ENCODE assay signal across 24 mouse cellular contexts in the genomic region with DNA sequence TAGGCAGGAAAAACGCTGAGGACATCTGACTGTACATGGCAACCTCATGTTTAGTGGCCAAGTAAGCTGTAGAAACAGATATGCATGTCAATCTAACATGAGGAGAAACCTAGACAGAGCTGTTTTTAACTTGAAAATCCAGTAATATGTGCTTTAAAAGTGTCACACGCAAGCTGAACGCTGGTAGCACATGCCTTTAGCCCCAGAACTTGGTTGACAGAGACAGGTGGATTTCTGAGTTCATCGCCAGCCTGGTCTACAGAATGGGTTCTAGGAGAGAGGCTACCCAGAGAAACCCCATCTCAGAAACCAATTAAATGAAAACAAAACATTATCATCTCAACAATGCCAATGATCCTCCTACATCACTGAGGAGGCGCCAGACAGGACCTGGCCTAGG. TPM values are rescaled to one million over a fixed set of nuclear protein-coding genes. Genes with fewer than 3 reads are reported as not detected.
A peak's percentile ranks its signal among the peaks of the same experiment; 100 is the strongest.
DNase-seq lines count a peak whose midpoint lies in the region; ATAC-seq and TF ChIP-seq lines count a peak whose summit lies in the region.
"Had no signal": no experiment of that assay in that cellular context is flagged by ENCODE, and none has a peak within 500 bp of the region (broad histone marks: within the 10 kb centered on the region; RNA-seq: fewer than 3 reads in every experiment).

No protein-coding gene starts in this region.

- ATAC-seq in forebrain, embryonic 15.5 days (replicated peaks): no peak
- no peak for ATAC-seq in heart, embryonic 13.5 days (ENCODE audit: extremely low read depth, insufficient number of reproducible peaks, low FRiP score, low TSS enrichment)
- ATAC-seq in heart, embryonic 11.5 days (replicated peaks; ENCODE audit: insufficient number of reproducible peaks, low FRiP score, low TSS enrichment): no peak
- no peak for ATAC-seq in liver, embryonic 13.5 days (ENCODE audit: low read depth)
- ATAC-seq: CD4-positive, CD25-positive, alpha-beta regulatory T cell, adult 4 months; forebrain, embryonic 14.5 days; intestine, embryonic 15.5 days had no signal

- H3K27me3 ChIP-seq in forebrain, embryonic 15.5 days: no peaks in the 10 kb centered on the region
- no peaks in the 10 kb centered on the region for H3K27me3 ChIP-seq in forebrain, embryonic 10.5 days (ENCODE audit: poor library complexity, severe bottlenecking)
- H3K27me3 ChIP-seq in heart, embryonic 13.5 days (replicated peaks): no peaks in the 10 kb centered on the region
- H3K27me3 ChIP-seq in heart, embryonic 11.5 days (ENCODE audit: control insufficient read depth, insufficient read depth, low read length): no peaks in the 10 kb centered on the region
- no peaks in the 10 kb centered on the region for H3K27me3 ChIP-seq in liver, embryonic 13.5 days
- no peaks in the 10 kb centered on the region for H3K27me3 ChIP-seq in myocyte (ENCODE audit: control insufficient read depth, insufficient read depth, insufficient read length)
- H3K27me3 ChIP-seq: embryonic facial prominence, embryonic 12.5 days; embryonic facial prominence, embryonic 15.5 days; heart, embryonic 12.5 days; hindbrain, embryonic 15.5 days; intestine, embryonic 15.5 days had no signal

- H3K9ac ChIP-seq in forebrain, embryonic 15.5 days (replicated peaks): no peak overlapping the region
- H3K9ac ChIP-seq in heart, embryonic 13.5 days: 0 out of 2 replicates have a peak overlapping the region, but pooled peaks have one; percentile 19
- H3K9ac ChIP-seq in heart, embryonic 11.5 days (ENCODE audit: low read depth, low read length): no peak overlapping the region
- no peak overlapping the region for H3K9ac ChIP-seq in liver, embryonic 13.5 days
- H3K9ac ChIP-seq: embryonic facial prominence, embryonic 12.5 days; embryonic facial prominence, embryonic 15.5 days; heart, embryonic 12.5 days; hindbrain, embryonic 15.5 days; intestine, embryonic 15.5 days had no signal

- H3K27ac ChIP-seq in forebrain, embryonic 15.5 days (replicated peaks): peak overlapping the region; percentile 83; the same call in 1 of the 2 replicates
- no peak overlapping the region for H3K27ac ChIP-seq in forebrain, embryonic 10.5 days
- no peak overlapping the region for H3K27ac ChIP-seq in heart, embryonic 13.5 days (replicated peaks)
- H3K27ac ChIP-seq in heart, embryonic 11.5 days (ENCODE audit: low read depth, low read length): no peak overlapping the region
- H3K27ac ChIP-seq in liver, embryonic 13.5 days: 0 out of 2 replicates have a peak overlapping the region, but pooled peaks have one; percentile 20
- H3K27ac ChIP-seq: embryonic facial prominence, embryonic 12.5 days; embryonic facial prominence, embryonic 15.5 days; intestine, embryonic 15.5 days had no signal

- peaks cover 7% of the 10 kb centered on the region for H3K79me2 ChIP-seq in myocyte (ENCODE audit: control insufficient read depth, insufficient read depth)

- H3ac ChIP-seq in myocyte (ENCODE audit: control insufficient read depth, insufficient read length): no peak overlapping the region

- peaks cover 14% of the 10 kb centered on the region for H3K4me1 ChIP-seq in forebrain, embryonic 15.5 days
- H3K4me1 ChIP-seq in forebrain, embryonic 10.5 days: peaks cover 21% of the 10 kb centered on the region
- H3K4me1 ChIP-seq in heart, embryonic 13.5 days: peaks cover 27% of the 10 kb centered on the region
- peaks cover 7% of the 10 kb centered on the region; the same call in 1 of the 2 replicates for H3K4me1 ChIP-seq in heart, embryonic 11.5 days (ENCODE audit: control insufficient read depth, insufficient read depth, low read length)
- peaks cover 23% of the 10 kb centered on the region for H3K4me1 ChIP-seq in liver, embryonic 13.5 days (replicated peaks)

- no peak overlapping the region for H3K4me3 ChIP-seq in forebrain, embryonic 15.5 days
- no peak overlapping the region for H3K4me3 ChIP-seq in forebrain, embryonic 10.5 days
- no peak overlapping the region for H3K4me3 ChIP-seq in heart, embryonic 13.5 days
- no peak overlapping the region for H3K4me3 ChIP-seq in heart, embryonic 11.5 days (ENCODE audit: low read depth, low read length)
- H3K4me3 ChIP-seq in liver, embryonic 13.5 days (replicated peaks): no peak overlapping the region
- H3K4me3 ChIP-seq in myocyte: no peak overlapping the region
- H3K4me3 ChIP-seq: embryonic facial prominence, embryonic 12.5 days; embryonic facial prominence, embryonic 15.5 days; heart, embryonic 12.5 days; hindbrain, embryonic 15.5 days; intestine, embryonic 15.5 days had no signal

- peaks cover 30% of the 10 kb centered on the region for H3K36me3 ChIP-seq in forebrain, embryonic 15.5 days
- peaks cover 82% of the 10 kb centered on the region for H3K36me3 ChIP-seq in forebrain, embryonic 10.5 days (replicated peaks)
- H3K36me3 ChIP-seq in heart, embryonic 13.5 days: peaks cover 73% of the 10 kb centered on the region
- peaks cover 9% of the 10 kb centered on the region for H3K36me3 ChIP-seq in heart, embryonic 11.5 days (ENCODE audit: control insufficient read depth, insufficient read depth, low read length)
- peaks cover 58% of the 10 kb centered on the region for H3K36me3 ChIP-seq in liver, embryonic 13.5 days
- no peaks in the 10 kb centered on the region for H3K36me3 ChIP-seq in myocyte (ENCODE audit: control insufficient read depth, insufficient read depth)

- no peak for DNase-seq in forebrain, embryonic 10.5 days (ENCODE audit: extremely low spot score, low spot score)
- no peak for DNase-seq in liver, embryonic 13.5 days
- DNase-seq in liver: no peak
- DNase-seq in retina, postnatal 1 day: no peak
- DNase-seq: adrenal gland, adult 2 months; adrenal gland, postnatal 14 days; heart, postnatal 14 days; heart, postnatal 4 days; kidney, adult 11 months had no signal

- WGBS in forebrain, embryonic 15.5 days: 87% methylated on average over 5 of the region's 5 CpGs
- 92% methylated on average over 5 of the region's 5 CpGs for WGBS in forebrain, embryonic 10.5 days
- 88% methylated on average over 5 of the region's 5 CpGs for WGBS in heart, embryonic 13.5 days
- WGBS in heart, embryonic 11.5 days (ENCODE audit: insufficient replicate concordance): 90% methylated on average over 5 of the region's 5 CpGs
- whole genome bisulfite sequencing in liver, embryonic 13.5 days (ENCODE audit: insufficient replicate concordance): 87% methylated on average over 5 of the region's 5 CpGs

- H3K4me2 ChIP-seq in forebrain, embryonic 15.5 days (replicated peaks): no peak overlapping the region
- no peak overlapping the region for H3K4me2 ChIP-seq in heart, embryonic 13.5 days
- no peak overlapping the region for H3K4me2 ChIP-seq in heart, embryonic 11.5 days
- no peak overlapping the region for H3K4me2 ChIP-seq in liver, embryonic 13.5 days
- H3K4me2 ChIP-seq in myocyte (ENCODE audit: low read depth): no peak overlapping the region
- H3K4me2 ChIP-seq: embryonic facial prominence, embryonic 12.5 days; embryonic facial prominence, embryonic 15.5 days; heart, embryonic 12.5 days; hindbrain, embryonic 15.5 days; intestine, embryonic 15.5 days had no signal

- TF ChIP-seq POLR2A in myocyte (IDR thresholded peaks at IDR 0.05; ENCODE audit: insufficient read length, low read depth): no peak

- no peaks in the 10 kb centered on the region for H3K9me3 ChIP-seq in forebrain, embryonic 15.5 days
- no peaks in the 10 kb centered on the region for H3K9me3 ChIP-seq in forebrain, embryonic 10.5 days
- no peaks in the 10 kb centered on the region for H3K9me3 ChIP-seq in heart, embryonic 13.5 days
- no peaks in the 10 kb centered on the region for H3K9me3 ChIP-seq in heart, embryonic 11.5 days (replicated peaks; ENCODE audit: control insufficient read depth, low read length)
- H3K9me3 ChIP-seq in liver, embryonic 13.5 days (replicated peaks): no peaks in the 10 kb centered on the region
- H3K9me3 ChIP-seq: embryonic facial prominence, embryonic 12.5 days; embryonic facial prominence, embryonic 15.5 days; heart, embryonic 12.5 days; hindbrain, embryonic 15.5 days; intestine, embryonic 15.5 days had no signal

RNA-seq across cellular contexts. Expression of a gene that starts 4.5 kb away (rescaled TPM):
- 54.6 and 57.2 TPM in 2 replicates for polyA plus RNA-seq in forebrain, embryonic 15.5 days (2015; fragmentation: Nextera tagmentation; extraction: Ambion mirVana)
- polyA plus RNA-seq in forebrain, embryonic 10.5 days (2016; fragmentation: Nextera tagmentation; extraction: Ambion mirVana): 54.6 TPM in 2 replicates
- polyA plus RNA-seq in heart, embryonic 13.5 days (2015; fragmentation: Nextera tagmentation; extraction: Ambion mirVana): 25.1 and 29.0 TPM in 2 replicates
- polyA plus RNA-seq in heart, embryonic 11.5 days (2014; fragmentation: Nextera tagmentation; extraction: Ambion mirVana): 22.1 and 25.4 TPM in 2 replicates
- polyA plus RNA-seq in liver, embryonic 13.5 days (2015; fragmentation: Nextera tagmentation; extraction: Ambion mirVana): 16.3 and 18.2 TPM in 2 replicates
- polyA plus RNA-seq in myocyte (2012; fragmentation: generic; extraction: Trizol): 14.4 TPM

RNA-seq across cellular contexts. Expression of a gene that starts 9.3 kb away (rescaled TPM):
- not detected in 2 replicates for polyA plus RNA-seq in forebrain, embryonic 15.5 days (2015; fragmentation: Nextera tagmentation; extraction: Ambion mirVana)
- polyA plus RNA-seq in forebrain, embryonic 10.5 days (2016; fragmentation: Nextera tagmentation; extraction: Ambion mirVana): 0.30 TPM in 1 of 2 replicates, not detected in the other
- 0.11 and 0.15 TPM in 2 replicates for polyA plus RNA-seq in heart, embryonic 13.5 days (2015; fragmentation: Nextera tagmentation; extraction: Ambion mirVana)
- polyA plus RNA-seq in heart, embryonic 11.5 days (2014; fragmentation: Nextera tagmentation; extraction: Ambion mirVana): 0.10 TPM in 1 of 2 replicates, not detected in the other
- 0.09 TPM in 1 of 2 replicates, not detected in the other for polyA plus RNA-seq in liver, embryonic 13.5 days (2015; fragmentation: Nextera tagmentation; extraction: Ambion mirVana)
- not detected for polyA plus RNA-seq in myocyte (2012; fragmentation: generic; extraction: Trizol)
- polyA plus RNA-seq: adrenal gland, adult 2 months; C2C12; CD4-positive, CD25-positive, alpha-beta regulatory T cell, adult 4 months; hindbrain, embryonic 11.5 days; hindbrain, embryonic 15.5 days had no signal

RNA-seq across cellular contexts. Expression of a gene that starts 22.0 kb away (rescaled TPM):
- polyA plus RNA-seq in forebrain, embryonic 15.5 days (2015; fragmentation: Nextera tagmentation; extraction: Ambion mirVana): 28.8 and 30.4 TPM in 2 replicates
- 24.3 and 24.7 TPM in 2 replicates for polyA plus RNA-seq in forebrain, embryonic 10.5 days (2016; fragmentation: Nextera tagmentation; extraction: Ambion mirVana)
- 15.7 and 17.9 TPM in 2 replicates for polyA plus RNA-seq in heart, embryonic 13.5 days (2015; fragmentation: Nextera tagmentation; extraction: Ambion mirVana)
- 18.9 and 20.4 TPM in 2 replicates for polyA plus RNA-seq in heart, embryonic 11.5 days (2014; fragmentation: Nextera tagmentation; extraction: Ambion mirVana)
- 9.1 and 12.8 TPM in 2 replicates for polyA plus RNA-seq in liver, embryonic 13.5 days (2015; fragmentation: Nextera tagmentation; extraction: Ambion mirVana)
- 22.9 TPM for polyA plus RNA-seq in myocyte (2012; fragmentation: generic; extraction: Trizol)

RNA-seq across cellular contexts. Expression of a gene that starts 27.8 kb away (rescaled TPM):
- polyA plus RNA-seq in forebrain, embryonic 15.5 days (2015; fragmentation: Nextera tagmentation; extraction: Ambion mirVana): 10.5 and 11.5 TPM in 2 replicates
- polyA plus RNA-seq in forebrain, embryonic 10.5 days (2016; fragmentation: Nextera tagmentation; extraction: Ambion mirVana): 10.9 and 11.5 TPM in 2 replicates
- polyA plus RNA-seq in heart, embryonic 13.5 days (2015; fragmentation: Nextera tagmentation; extraction: Ambion mirVana): 18.0 and 19.4 TPM in 2 replicates
- polyA plus RNA-seq in heart, embryonic 11.5 days (2014; fragmentation: Nextera tagmentation; extraction: Ambion mirVana): 14.4 and 18.5 TPM in 2 replicates
- 5.2 and 5.6 TPM in 2 replicates for polyA plus RNA-seq in liver, embryonic 13.5 days (2015; fragmentation: Nextera tagmentation; extraction: Ambion mirVana)
- polyA plus RNA-seq in myocyte (2012; fragmentation: generic; extraction: Trizol): 0.43 TPM

RNA-seq across cellular contexts. Expression of a gene that starts 51.0 kb away (rescaled TPM):
- not detected in 2 replicates for polyA plus RNA-seq in forebrain, embryonic 15.5 days (2015; fragmentation: Nextera tagmentation; extraction: Ambion mirVana)
- not detected in 2 replicates for polyA plus RNA-seq in forebrain, embryonic 10.5 days (2016; fragmentation: Nextera tagmentation; extraction: Ambion mirVana)
- not detected in 2 replicates for polyA plus RNA-seq in heart, embryonic 13.5 days (2015; fragmentation: Nextera tagmentation; extraction: Ambion mirVana)
- polyA plus RNA-seq in heart, embryonic 11.5 days (2014; fragmentation: Nextera tagmentation; extraction: Ambion mirVana): not detected in 2 replicates
- polyA plus RNA-seq in liver, embryonic 13.5 days (2015; fragmentation: Nextera tagmentation; extraction: Ambion mirVana): not detected in 2 replicates
- not detected for polyA plus RNA-seq in myocyte (2012; fragmentation: generic; extraction: Trizol)
- polyA plus RNA-seq: brain, embryonic 14.5 days; C2C12; CD4-positive, CD25-positive, alpha-beta regulatory T cell, adult 4 months; embryonic facial prominence, embryonic 12.5 days; forebrain, embryonic 14.5 days; heart, embryonic 12.5 days; heart, embryonic 16.5 days; hindbrain, embryonic 11.5 days; hindbrain, embryonic 15.5 days had no signal

Comparison
In these comparisons a context has a peak if more than half of its experiments do, and no peak if none do; other contexts are left out.
1. H3K27ac ChIP-seq: peak in forebrain, embryonic 15.5 days (single experiment) and liver, embryonic 13.5 days (single experiment); none in forebrain, embryonic 10.5 days (single experiment), heart, embryonic 13.5 days (single experiment) and heart, embryonic 11.5 days (single experiment).